Mouse (Mus musculus) stomach, embryonic 15.5 days (tissue): ENCODE data around the gene Rpl3. TPM values are rescaled to one million over a fixed set of nuclear protein-coding genes. Genes with fewer than 3 reads are reported as not detected.

Source experiments
- ATAC-seq: fragments of 200-750 bp; cut with Nextera tagmentation; 2 replicates; pipeline ENCODE4 v1.8.0; 2017; ENCODE audit warnings: low read depth, moderate number of reproducible peaks, moderate TSS enrichment; ENCODE audit not compliant: insufficient read depth, low FRiP score
- H3K27ac ChIP-seq: fragments of 300-500 bp; sonication (generic); 2 replicates; pipeline ENCODE4 v1.5.1; 2015; ENCODE audit warnings: mild to moderate bottlenecking, inconsistent platforms
- H3K27me3 ChIP-seq: fragments of 300-500 bp; sonication (generic); replicated peaks from 2 replicates; pipeline ENCODE4 v1.6.1; 2015; ENCODE audit warnings: inconsistent platforms
- H3K36me3 ChIP-seq: fragments of 300-500 bp; sonication (generic); 2 replicates; pipeline ENCODE4 v1.6.1; 2015; ENCODE audit warnings: inconsistent platforms
- H3K4me1 ChIP-seq: fragments of 300-500 bp; sonication (generic); 2 replicates; pipeline ENCODE4 v1.6.1; 2015; ENCODE audit warnings: inconsistent platforms
- H3K4me2 ChIP-seq: fragments of 300-500 bp; sonication (generic); 2 replicates; pipeline ENCODE4 v1.6.1; 2015; ENCODE audit warnings: mild to moderate bottlenecking, inconsistent platforms
- H3K4me3 ChIP-seq: fragments of 300-500 bp; sonication (generic); replicated peaks from 2 replicates; pipeline ENCODE4 v1.5.1; 2015; ENCODE audit warnings: inconsistent platforms
- H3K9ac ChIP-seq: fragments of 300-500 bp; sonication (generic); 2 replicates; pipeline ENCODE4 v1.6.1; 2015; ENCODE audit warnings: inconsistent platforms
- H3K9me3 ChIP-seq: fragments of 300-500 bp; sonication (generic); 2 replicates; pipeline ENCODE4 v1.6.1; 2016; ENCODE audit warnings: inconsistent platforms
- WGBS: fragments of 180-500 bp; shearing (Covaris S2); methylation state at CpG from one replicate; pipeline ENCODE4 v1.1.7; 2015; 5-methylcytosine and 5-hydroxymethylcytosine counted together
- polyA plus RNA-seq: library from polyadenylated mRNA; unstranded; fragments of >200 nt; fragmentation: Nextera tagmentation; extraction: Ambion mirVana; gene quantifications from 2 replicates; pipeline ENCODE4 v1.2.1, GENCODE M21; 2015

The Rpl3 gene
- polyA plus RNA-seq, 1 experiment from 2014 or later, result 883 TPM

DNA sequence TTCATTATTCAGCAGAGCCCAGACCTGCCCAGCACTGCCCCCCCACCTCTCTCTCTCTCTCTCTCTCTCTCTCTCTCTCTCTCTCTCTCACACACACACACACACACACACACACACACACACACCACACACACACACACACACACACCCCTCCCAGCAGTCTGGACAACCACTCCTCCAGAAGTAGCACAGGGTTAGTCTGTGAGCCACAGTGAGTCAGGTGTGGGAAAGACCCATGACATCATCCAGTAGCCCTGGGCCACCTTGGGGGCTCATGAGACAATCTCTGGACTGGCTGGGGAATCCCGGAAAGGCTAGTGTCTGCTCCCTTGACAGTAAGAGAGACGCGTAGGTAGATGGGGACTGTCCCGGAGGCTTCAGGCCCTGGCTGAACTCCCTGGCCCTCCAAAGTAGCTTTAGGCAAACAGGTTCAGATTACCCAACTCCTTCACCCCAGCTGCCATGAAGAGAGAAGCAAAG lies 30.6 kb downstream of the Rpl3 start:
- no peaks in the 10 kb centered on the region for H3K9me3 ChIP-seq
- no peak overlapping the region for H3K4me3 ChIP-seq
- WGBS, result 80% methylated on average over 4 of the region's 4 CpGs
- 0 out of 2 replicates have a peak, but pooled peaks cover 6% of the 10 kb centered on the region for H3K4me1 ChIP-seq
- no peak overlapping the region for H3K27ac ChIP-seq
- H3K27me3 ChIP-seq, result no peaks in the 10 kb centered on the region
- H3K36me3 ChIP-seq, result no peaks in the 10 kb centered on the region
- H3K4me2 ChIP-seq, result no peak overlapping the region
- ATAC-seq, result no peak
- no peak overlapping the region for H3K9ac ChIP-seq

DNA sequence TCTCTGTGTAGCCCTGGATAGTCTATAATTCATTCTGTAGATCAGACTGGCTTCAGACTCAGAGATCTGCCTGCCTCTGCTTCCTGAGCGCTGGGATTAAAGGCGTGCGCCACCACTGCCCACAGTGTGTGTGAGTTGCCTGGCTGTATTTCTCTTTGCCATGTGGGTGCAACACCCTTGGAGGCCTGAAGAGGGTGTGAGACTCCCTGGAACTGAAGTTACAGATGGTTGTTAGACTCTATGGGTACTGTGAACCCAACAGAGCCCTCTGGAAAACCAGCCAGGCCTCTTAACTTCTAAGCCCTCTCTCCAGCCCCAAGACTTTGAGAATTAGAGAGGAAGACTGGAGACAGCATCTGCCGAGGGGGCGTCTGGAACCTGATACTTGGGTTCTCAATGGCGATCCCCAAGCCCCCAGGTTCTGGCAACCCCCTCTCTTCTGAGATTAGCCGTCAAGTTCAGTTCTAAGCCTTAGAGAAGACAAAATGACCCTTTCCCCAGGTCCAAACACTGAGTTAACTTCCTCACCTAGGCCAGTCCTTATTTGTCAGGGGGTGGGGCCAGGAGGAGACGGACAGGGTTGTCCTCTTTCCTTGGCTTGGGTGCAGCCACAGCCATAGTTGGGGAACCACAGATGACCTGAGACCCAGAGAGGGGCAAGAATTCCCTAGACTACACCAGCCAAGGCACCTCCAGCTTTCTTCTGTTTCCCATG lies 31.2 kb downstream of the Rpl3 start:
- H3K9me3 ChIP-seq, result no peaks in the 10 kb centered on the region
- 0 out of 2 replicates have a peak, but pooled peaks cover 6% of the 10 kb centered on the region for H3K4me1 ChIP-seq
- no peaks in the 10 kb centered on the region for H3K27me3 ChIP-seq
- WGBS, result 95% methylated on average over 8 of the region's 8 CpGs
- H3K36me3 ChIP-seq, result no peaks in the 10 kb centered on the region
- no peak overlapping the region for H3K27ac ChIP-seq
- no peak for ATAC-seq
- H3K9ac ChIP-seq, result no peak overlapping the region
- no peak overlapping the region for H3K4me2 ChIP-seq
- H3K4me3 ChIP-seq, result no peak overlapping the region

DNA sequence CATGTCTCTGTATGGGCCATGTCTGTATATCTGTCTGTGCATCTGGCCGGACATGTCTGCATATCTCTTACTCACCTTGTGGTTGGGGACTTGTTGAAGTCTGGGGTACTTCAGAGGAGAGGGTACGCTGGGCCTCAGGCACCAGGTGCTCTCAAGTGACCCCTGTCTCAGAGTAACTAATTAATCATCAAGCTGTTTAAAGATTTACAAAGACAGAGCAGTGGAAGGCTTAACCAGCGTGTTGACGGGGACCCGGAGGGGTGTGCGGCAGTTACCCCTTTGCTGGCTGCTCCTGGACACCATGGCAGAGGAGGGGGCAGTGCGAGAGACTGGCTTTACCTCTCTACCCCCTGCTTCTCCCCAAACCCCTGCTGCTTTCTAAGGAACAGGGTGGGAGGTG lies 32.1 kb downstream of the Rpl3 start:
- H3K4me2 ChIP-seq, result no peak overlapping the region
- H3K27me3 ChIP-seq, result no peaks in the 10 kb centered on the region
- no peak overlapping the region for H3K4me3 ChIP-seq
- H3K9me3 ChIP-seq, result no peaks in the 10 kb centered on the region
- H3K4me1 ChIP-seq, result 0 out of 2 replicates have a peak, but pooled peaks cover 6% of the 10 kb centered on the region
- WGBS, result 33% methylated on average over 7 of the region's 7 CpGs
- H3K9ac ChIP-seq, result no peak overlapping the region
- no peak overlapping the region for H3K27ac ChIP-seq
- no peaks in the 10 kb centered on the region for H3K36me3 ChIP-seq
- ATAC-seq, result no peak

DNA sequence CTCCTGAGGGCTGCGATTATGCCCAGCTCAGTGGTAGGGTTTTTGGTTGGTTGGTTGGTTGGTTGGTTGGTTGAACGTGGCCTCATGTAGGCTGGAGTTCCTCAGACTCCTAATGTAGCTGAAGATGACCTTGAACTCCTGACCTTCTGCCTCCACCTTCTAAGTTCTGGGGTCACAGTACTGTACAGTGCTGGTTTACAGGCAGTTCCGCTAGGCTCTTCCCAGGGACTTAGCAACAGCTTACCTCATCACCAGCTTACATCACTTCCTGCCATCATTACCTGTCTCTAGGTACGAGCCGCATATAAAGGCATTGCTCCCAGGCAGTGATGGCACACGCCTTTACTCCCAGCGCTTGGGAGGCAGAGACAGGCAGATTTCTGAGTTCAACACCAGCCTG lies 33.5 kb downstream of the Rpl3 start:
- Histone ChIP-seq H3K4me2 (no peak overlapping the region), H3K27me3 (no peaks in the 10 kb centered on the region), H3K4me3 (no peak overlapping the region), H3K36me3 (no peaks in the 10 kb centered on the region), H3K9me3 (no peaks in the 10 kb centered on the region), H3K27ac (no peak overlapping the region), H3K9ac (no peak overlapping the region), H3K4me1 (peaks cover 10% of the 10 kb centered on the region; the same call in 1 of the 2 replicates)
- WGBS, result 81% methylated on average over 7 of the region's 7 CpGs
- no peak for ATAC-seq

GRCm38 (mm10) chr15:80054034-80054710 lies 37.5 kb downstream of the Rpl3 start:
- 67% methylated on average over 7 of the region's 7 CpGs for WGBS
- Histone ChIP-seq H3K9me3 (no peaks in the 10 kb centered on the region), H3K4me3 (no peak overlapping the region), H3K27ac (no peak overlapping the region), H3K9ac (no peak overlapping the region), H3K36me3 (no peaks in the 10 kb centered on the region), H3K4me2 (no peak overlapping the region), H3K27me3 (no peaks in the 10 kb centered on the region), H3K4me1 (peaks cover 10% of the 10 kb centered on the region)
- ATAC-seq, result peak; percentile 69

DNA sequence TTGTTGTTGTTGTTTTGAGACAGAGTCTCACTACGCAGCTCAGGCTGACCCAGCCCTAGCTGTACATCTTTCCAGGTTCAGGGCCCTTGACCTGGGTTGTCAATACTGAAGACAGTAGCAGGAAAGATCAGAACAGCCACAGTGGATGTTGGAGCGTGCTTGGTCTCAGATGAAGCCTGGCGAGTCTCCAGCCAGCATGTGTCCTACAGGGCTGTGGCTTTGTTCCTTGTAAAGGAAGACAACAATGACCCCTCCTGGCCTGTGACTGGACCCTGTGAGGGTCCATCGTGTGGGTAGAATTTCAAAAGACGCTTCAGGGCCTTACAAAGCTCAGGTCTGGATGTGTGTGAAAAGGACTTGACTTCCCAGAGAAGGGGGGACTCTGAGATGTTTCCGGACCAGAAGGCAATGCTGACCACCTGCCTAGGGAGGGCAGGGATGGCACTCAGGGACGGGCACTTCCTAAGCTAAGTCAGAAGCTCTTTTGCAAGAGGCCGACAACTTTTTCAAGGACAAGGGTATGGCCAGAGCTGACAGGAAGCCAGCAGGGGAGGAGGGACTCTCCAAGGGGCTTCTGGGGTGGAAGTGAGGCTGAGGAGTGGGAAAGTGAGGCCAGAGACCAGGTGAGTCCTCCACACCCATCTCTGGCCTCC lies 38.2 kb downstream of the Rpl3 start:
- no peaks in the 10 kb centered on the region for H3K27me3 ChIP-seq
- WGBS, result 74% methylated on average over 8 of the region's 8 CpGs
- no peaks in the 10 kb centered on the region for H3K9me3 ChIP-seq
- peaks cover 10% of the 10 kb centered on the region for H3K4me1 ChIP-seq
- no peak; the same call in 1 of the 2 replicates for ATAC-seq
- H3K9ac ChIP-seq, result no peak overlapping the region
- H3K4me3 ChIP-seq, result no peak overlapping the region
- H3K4me2 ChIP-seq, result no peak overlapping the region
- no peaks in the 10 kb centered on the region for H3K36me3 ChIP-seq
- 0 out of 2 replicates have a peak overlapping the region, but pooled peaks have one; percentile 1 for H3K27ac ChIP-seq

GRCm38 (mm10) chr15:80051782-80052181 lies 39.9 kb downstream of the Rpl3 start:
- H3K9ac ChIP-seq, result no peak overlapping the region
- ATAC-seq, result no peak
- H3K4me3 ChIP-seq, result no peak overlapping the region
- no peaks in the 10 kb centered on the region for H3K36me3 ChIP-seq
- H3K4me2 ChIP-seq, result no peak overlapping the region
- H3K9me3 ChIP-seq, result no peaks in the 10 kb centered on the region
- no peaks in the 10 kb centered on the region for H3K27me3 ChIP-seq
- H3K4me1 ChIP-seq, result peaks cover 15% of the 10 kb centered on the region
- peak overlapping the region; percentile 48; the same call in 1 of the 2 replicates for H3K27ac ChIP-seq
- WGBS, result 78% methylated on average over 9 of the region's 9 CpGs

DNA sequence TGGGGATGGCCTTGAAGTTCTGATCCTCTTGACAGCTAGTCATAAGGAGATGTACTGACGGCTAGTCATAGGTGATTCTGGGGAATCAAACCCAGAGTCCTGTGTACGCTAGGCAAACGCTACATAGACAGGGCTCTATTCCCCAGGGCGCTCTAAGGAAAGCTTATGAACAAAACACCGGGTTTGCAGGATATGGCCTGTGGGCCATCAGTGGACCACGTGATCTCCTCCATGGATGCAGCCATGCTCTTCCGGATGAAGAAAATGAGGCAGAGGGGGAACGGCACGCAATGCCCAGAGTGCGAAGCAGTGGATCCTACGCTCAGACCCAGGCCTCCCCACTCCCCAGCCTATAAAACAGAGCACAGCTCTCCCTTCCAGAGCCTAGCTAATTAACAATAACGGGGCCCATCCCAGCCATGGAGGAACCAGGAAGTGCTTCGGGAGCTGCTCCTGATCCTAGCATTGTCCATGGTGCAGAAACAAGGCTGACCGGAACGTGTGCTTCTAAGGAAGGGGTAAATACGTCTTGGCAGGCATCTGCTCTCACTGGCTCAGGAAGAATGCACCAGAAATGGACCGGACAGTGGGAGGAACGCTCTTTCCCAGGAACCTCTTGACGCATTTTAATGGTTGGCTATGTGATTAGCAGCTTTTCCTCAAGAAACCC lies 40.4 kb downstream of the Rpl3 start:
- H3K9ac ChIP-seq, result no peak overlapping the region

DNA sequence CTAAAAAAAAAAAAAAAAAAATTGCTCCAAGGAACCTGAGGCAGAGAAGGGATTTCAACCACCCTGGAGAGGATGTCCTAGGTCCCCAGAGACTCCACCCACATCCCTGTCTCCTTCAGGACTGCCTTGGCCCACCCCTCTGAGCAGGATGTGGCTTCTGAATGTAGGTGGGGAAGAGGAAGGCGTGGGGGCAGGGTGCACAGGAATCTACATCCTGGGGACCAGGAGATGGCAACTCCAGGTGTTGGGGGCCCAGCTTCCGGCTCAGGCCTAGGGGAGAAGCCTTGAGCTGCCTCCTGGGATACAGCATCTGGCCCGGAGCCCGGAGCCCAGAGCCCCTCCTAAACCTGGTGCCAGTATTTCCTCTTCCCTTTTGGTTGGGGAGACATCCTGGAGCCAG lies 41.6 kb downstream of the Rpl3 start:
- 56% methylated on average over 4 of the region's 4 CpGs for WGBS
- no peak overlapping the region for H3K9ac ChIP-seq
- no peak overlapping the region for H3K4me3 ChIP-seq
- H3K4me1 ChIP-seq, result peaks cover 15% of the 10 kb centered on the region
- H3K36me3 ChIP-seq, result no peaks in the 10 kb centered on the region
- H3K27ac ChIP-seq, result peak overlapping the region; percentile 11; the same call in 1 of the 2 replicates
- H3K9me3 ChIP-seq, result no peaks in the 10 kb centered on the region
- no peak overlapping the region for H3K4me2 ChIP-seq
- no peak for ATAC-seq
- H3K27me3 ChIP-seq, result no peaks in the 10 kb centered on the region

More for the DNA sequence above, 40.4 kb downstream of the Rpl3 start:
- H3K4me2 ChIP-seq, result no peak overlapping the region
- 67% methylated on average over 19 of the region's 19 CpGs for WGBS
- no peaks in the 10 kb centered on the region for H3K27me3 ChIP-seq
- peaks cover 15% of the 10 kb centered on the region for H3K4me1 ChIP-seq
- no peaks in the 10 kb centered on the region for H3K36me3 ChIP-seq
- H3K27ac ChIP-seq, result peak overlapping the region; percentile 48; the same call in 1 of the 2 replicates
- no peak overlapping the region for H3K4me3 ChIP-seq
- no peaks in the 10 kb centered on the region for H3K9me3 ChIP-seq
- ATAC-seq, result no peak

GRCm38 (mm10) chr15:80047973-80048372 lies 43.7 kb downstream of the Rpl3 start:
- no peak for ATAC-seq
- WGBS, result 25% methylated on average over 5 of the region's 5 CpGs
- Histone ChIP-seq H3K36me3 (no peaks in the 10 kb centered on the region), H3K27ac (no peak overlapping the region), H3K9me3 (no peaks in the 10 kb centered on the region), H3K4me2 (no peak overlapping the region), H3K4me3 (no peak overlapping the region), H3K9ac (no peak overlapping the region), H3K27me3 (no peaks in the 10 kb centered on the region), H3K4me1 (peaks cover 11% of the 10 kb centered on the region)

GRCm38 (mm10) chr15:80047242-80047641 lies 44.4 kb downstream of the Rpl3 start:
- no peak overlapping the region for H3K4me2 ChIP-seq
- H3K4me3 ChIP-seq, result no peak overlapping the region
- 65% methylated on average over 2 of the region's 2 CpGs for WGBS
- H3K9me3 ChIP-seq, result no peaks in the 10 kb centered on the region
- peaks cover 11% of the 10 kb centered on the region for H3K4me1 ChIP-seq
- H3K36me3 ChIP-seq, result no peaks in the 10 kb centered on the region
- H3K27ac ChIP-seq, result no peak overlapping the region
- no peaks in the 10 kb centered on the region for H3K27me3 ChIP-seq
- H3K9ac ChIP-seq, result no peak overlapping the region
- no peak for ATAC-seq
